Mouse (Mus musculus): ENCODE data around the gene Lrrc46. TPM values are rescaled to one million over a fixed set of nuclear protein-coding genes. Genes with fewer than 3 reads are reported as not detected.

Gene Lrrc46
- total RNA-seq, 2 experiments from 2014 or later, result not detected

DNA sequence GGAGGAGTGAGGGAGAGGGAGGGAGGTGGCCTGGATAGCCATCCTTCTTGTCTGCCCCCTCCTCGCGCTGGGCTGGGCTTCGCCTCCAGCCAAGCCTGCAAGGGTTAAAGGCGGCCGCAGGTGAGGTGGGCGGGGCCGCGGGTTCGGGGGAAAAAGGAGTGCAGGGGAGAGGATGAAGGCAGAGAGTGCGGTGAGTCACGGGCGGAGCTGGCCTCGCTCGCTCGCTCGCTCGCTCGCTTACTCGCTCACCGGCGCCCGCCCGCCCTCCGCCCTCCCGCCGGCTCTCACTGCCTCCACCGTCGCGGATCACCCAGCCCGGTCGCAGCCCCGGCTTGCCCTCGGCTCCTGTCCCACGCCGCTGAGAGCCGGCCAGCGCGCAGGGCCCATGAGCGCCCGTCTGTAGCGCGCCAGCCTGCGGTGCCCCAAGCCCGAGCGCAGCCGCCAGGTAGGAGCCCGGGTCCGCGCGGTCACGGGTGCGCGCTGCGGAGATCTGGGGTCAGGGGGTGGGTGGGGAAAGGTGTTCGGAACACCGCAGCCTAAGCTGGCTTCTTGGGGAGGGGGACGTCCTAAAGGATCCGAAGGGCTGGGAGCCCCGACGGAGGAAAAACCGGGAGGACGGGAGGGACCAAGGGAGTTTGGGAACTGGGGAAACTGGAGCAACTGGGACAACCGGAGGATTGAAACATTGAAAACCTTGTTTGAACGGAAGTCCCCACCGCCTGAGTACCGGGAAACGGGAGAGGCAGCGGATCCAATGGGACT is 22.4 kb downstream of the Lrrc46 start:
- intact Hi-C loops (cut with DNase I), result no loop called here
- no peak for DNase-seq

DNA sequence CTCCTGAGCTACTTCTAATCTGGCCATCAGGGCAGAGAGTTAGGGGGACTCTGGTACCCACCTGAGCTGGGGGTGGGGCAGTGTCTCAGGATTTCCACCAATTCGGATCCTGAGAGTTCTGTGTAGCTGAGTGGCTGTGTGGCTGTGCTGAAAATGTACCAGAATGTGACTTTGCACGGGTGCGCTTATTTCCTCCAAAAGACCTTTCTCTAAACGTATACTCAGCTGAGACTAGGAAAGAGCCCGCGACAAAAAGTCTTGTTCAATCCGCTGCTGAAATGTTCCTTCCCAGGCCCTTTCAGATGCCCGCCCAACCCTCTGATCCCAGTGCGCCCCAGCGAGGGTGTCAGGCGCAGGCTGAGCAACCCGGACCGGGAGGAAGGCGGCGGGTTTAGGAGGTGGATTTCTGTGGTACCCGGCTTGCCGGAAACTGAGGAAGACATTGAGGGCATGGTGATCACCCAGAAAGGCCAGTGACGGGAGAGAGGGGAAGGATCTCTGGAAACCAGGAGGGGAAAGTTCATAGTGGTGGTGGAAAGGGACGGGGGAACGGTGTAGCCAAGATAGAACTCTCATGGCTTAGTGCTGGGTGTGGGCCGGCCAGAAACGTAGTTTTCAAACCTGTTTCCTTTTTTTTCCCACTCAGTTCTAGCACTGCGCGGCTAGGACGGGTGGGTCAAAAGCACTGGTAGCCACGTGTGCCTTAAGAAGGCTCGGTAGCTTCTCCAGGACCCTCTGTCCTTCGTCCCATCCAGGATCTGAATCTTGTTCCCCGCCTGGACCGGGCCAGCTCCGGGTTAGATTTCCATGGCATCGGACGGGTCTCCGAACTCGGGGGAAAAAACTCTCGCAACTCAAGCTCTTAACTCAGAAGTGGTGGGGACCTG is 23.3 kb downstream of the Lrrc46 start:
- intact Hi-C loops (cut with DNase I), result no loop called here
- no peak for DNase-seq

DNA sequence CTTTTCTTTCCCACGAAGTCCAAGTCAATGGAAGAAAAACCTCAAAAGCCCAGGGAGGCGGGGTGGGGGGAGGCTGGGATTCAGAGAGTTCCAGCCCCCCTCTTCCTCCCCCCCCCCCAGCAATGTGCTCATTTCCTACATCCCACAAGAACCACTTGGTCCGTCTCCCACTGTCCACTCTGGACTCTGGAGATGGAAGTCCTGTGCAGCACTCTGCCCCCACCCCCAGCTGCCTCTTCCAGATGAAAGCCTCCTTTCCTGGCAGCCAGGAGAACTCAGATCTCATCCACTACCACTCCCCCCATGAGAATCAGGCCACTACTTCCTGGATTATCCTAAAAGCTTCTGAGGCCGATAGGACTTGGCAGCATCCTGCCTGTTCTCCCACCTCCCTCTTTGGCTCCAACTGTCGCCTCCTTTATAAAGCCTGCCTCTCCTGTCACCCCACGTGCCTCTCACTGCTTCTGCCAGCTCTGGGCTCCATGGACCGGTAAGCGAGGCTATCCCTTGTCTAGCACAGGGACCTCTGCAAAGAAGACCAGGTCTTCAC is 28.0 kb downstream of the Lrrc46 start, which contains the start of gene Sp6:
Sp6 (plus strand) TSS at position 274 of the 550 bp plus-strand sequence.
- no peak for DNase-seq
- intact Hi-C loops (cut with DNase I), result no loop called here

DNA sequence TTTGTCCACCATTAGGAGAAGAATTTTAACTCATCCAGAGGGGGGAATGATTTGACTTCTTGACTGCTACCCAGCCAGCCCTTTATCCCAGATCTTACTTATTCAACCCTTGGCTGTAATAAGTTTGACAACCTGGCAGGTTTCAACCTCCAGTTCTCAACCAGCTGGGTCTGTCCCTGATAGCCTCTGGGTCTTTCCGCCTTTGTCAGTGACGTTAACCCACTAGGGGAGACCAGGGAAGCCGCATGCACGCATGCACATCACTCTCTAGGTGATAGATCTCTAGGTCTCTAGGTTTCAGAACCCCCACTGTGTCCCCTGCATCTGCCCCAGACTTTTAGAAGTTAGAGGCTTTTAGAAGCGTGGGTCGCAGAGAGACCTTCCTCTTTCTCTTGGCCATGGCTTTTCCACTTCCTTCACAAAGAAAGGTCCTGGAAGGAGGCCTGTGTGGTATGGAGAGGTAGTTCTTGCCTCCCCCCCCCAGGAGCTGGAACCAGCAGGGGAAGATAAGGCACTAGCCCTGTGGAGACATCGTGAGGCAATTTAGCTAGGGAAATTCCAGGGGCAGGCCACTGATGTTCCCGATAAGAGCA is 31.9 kb downstream of the Lrrc46 start:
- DNase-seq, result no peak
- intact Hi-C loops (cut with DNase I), result no loop called here

DNA sequence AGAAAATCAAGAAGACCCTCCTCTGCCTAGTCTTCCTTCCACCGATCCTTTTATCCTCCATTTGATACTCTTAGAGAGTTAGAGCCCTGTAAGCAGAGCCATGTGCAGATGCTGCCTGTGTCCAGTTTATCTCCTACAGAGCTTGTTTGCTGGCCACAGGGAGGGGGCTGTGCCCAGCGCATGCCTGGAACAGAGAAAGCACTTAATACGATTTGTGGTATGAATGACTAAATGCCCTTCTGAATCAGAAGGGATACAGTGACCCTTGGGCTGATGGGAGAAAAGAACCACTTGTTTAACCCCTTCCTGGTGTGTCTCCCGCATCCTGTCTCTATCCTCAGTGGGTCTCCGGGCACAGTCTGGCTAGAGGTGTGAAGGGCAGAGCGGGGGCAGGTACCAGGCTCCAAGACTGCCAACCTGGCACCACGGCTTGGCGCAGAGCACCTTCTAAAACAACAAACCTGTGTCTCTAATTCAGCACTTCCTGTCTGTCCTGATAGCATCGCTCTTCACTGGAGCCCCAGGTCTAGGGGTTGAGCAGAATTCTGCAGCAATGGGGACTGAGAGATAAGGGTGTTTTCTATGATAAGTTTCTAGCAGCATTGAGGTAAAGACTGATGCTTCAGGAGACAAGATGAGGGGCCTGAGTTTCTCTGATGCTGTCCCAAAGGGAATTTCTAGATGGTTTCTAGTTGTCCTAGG is 34.0 kb downstream of the Lrrc46 start:
- no peak for DNase-seq
- intact Hi-C loops (cut with DNase I), result no loop called here

DNA sequence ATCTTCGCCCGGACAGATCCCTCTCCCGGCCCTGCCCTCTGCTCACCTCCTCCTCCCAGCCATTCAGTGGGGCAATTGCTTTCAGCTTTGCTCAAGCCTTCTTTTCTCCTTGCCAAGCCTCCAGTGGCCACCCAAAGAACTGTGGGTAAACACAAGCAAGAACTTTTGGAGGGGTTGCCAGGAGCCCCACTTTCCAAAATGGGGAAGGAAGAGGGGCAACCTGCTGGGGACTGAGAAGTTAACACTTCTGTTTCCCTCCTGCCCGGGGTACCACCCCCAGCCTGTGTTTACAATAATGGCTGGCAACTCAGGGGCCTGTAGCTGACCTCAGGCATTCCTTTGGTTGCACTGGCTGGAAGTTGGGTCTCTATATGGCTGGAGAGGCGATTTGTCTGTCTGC is 38.0 kb downstream of the Lrrc46 start:
- intact Hi-C loops (cut with DNase I), result no loop called here

DNA sequence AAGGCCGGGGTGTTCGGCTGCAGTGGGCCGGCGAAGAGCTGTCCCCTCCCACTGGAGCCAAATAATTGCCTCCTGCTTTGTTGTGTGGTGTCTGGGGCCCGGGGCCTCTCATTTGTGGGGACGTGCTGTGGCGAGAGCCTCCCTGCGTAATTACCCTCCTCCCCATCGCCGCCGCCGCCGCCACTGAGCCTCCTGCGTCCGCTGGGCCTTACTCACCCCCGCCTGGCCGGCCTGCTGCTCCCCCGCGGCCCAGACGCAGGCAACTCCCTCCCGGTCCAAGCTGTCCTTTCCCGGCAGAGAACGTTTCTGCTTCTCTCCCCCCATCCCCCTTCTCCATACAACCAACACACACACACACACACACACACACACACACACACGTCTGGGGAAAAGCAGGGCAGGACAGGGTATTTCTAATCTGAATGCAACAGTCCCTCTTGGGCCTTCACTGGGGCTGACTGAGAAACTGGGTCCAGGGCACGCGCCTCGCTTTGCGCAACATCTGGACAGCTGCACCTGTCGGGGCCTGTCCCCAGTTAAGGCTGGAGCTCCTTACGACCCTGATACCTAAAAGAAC is 43.7 kb downstream of the Lrrc46 start:
- intact Hi-C loops (cut with DNase I), result no loop called here
- DNase-seq, result peak; percentile 38 to 63

More for the DNA sequence above, 38.0 kb downstream of the Lrrc46 start:
- DNase-seq, result no peak

DNA sequence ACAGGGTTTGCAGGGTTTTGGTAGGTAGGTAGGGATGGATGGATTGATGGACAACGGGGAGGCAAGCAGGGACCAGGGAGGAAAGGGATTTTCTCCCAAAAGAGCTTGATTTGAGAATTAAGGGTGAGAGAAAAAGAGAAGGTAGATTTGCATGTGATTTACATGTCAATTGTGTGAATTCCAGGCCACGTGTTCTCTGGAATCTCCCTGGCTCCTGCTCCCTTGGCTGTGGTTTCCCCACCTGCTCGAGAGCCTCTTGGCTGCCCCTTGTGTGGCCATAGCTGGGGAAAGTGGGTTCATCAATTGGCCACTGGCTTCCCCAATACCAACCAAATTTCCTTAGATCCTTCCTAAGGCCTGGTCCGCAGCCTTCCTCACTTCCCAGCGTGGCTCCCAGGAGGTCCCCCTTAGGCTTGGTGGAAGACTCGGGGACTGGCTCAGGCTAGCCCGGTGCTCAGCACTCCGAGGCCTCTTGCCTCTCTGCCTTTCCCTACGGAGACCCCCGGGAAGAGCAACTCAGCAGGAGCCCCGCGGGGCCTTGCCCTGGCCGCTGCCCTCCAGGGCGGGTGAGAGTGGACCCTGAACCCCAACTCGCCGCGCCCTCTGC is 44.3 kb downstream of the Lrrc46 start:
- no peak for DNase-seq
- intact Hi-C loops (cut with DNase I), result no loop called here

DNA sequence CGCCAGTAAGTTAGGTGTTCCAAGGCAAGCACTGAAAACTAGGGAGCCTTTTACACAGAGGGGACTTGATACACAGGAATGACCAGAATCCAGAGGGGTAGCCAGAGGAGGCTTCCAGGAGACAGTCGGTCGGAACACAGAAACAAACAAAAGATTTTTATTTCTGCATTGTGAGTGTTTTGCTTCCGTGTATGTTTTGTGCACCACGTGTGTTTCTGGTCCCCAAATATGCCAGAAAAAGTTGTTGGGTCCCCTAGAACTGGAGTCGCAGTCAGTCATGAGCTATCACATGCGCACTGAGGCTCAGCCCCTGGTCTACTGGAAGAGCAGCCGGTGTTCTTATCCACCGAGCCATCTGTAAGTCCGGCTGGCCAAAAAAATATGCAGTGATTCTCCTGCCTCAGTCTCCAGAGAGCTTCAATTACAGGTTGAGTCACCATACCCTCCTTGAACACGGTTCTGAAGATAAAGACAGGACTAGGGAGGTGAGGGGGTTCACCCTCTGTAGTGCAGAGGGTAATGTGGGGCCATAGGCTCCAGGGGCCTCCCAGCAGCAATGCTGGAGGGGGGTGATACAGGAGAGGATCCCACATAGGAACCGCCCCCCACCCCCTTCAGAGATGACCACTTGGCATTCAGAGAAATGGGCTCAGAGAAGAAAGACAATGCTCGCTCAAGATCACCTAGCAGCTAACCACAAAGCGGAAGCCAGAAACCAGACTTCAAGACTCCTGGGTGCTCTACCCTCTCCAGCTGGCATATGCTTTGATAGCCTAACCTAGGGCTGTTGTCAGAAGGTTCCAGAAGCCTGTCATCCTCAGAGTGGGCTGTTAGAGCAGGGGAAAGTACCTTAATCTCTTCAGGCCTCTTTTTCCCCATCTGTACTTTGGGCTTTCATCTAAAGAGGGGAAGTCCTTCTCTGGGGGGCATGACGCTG is 45.1 kb downstream of the Lrrc46 start:
- no peak for DNase-seq
- intact Hi-C loops (cut with DNase I), result no loop called here

DNA sequence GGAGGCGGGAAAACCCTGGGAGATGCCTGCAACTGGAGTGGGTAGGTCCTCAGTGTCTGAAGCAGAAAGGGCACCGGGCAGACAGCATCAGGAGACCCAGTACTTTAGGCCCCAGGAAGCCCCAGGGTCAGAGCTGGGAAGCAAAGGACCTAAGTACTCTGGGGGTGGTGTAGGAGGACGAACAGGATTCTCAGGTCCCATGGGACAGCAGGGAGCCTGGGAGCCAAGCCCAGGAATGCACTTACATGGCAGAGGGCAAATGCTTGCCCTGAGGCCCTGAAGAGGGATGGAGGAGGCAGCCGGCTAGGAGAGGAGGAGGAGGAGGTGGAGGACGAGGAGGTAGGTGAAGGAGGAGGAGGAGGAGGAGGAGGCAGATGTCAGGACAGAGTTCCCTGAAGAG is 46.2 kb downstream of the Lrrc46 start:
- DNase-seq, result no peak
- intact Hi-C loops (cut with DNase I), result no loop called here

DNA sequence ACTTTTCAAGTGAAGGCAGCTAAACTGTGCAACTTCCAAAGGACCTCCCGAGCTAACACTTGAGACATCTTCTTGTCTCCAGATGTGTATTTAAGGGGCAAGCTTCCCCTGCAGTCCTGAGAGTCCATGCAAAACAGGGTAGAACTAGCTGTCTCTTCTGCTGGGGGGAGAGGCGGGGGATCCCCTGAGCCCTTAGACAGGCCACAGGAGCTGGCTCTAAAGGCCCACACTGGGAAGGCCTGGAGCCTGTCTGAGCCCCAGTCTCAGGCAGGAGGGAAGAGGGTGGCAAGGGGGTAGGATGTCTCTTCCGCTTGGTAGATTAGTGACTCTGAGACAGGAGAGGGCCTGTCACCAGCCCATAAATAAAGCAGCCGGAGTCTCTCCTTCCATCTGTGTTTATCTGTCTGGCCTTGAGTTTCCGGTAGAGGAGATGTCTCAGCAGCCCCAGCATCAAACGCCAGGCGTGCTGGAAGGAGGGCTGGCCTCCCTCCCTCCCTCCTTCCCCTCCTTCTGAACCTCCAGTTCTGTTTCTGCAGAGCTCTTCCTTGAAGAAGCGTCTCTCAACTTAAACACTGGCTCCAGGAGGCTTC is 48.4 kb downstream of the Lrrc46 start:
- intact Hi-C loops (cut with DNase I), result no loop called here
- DNase-seq, result no peak

DNA sequence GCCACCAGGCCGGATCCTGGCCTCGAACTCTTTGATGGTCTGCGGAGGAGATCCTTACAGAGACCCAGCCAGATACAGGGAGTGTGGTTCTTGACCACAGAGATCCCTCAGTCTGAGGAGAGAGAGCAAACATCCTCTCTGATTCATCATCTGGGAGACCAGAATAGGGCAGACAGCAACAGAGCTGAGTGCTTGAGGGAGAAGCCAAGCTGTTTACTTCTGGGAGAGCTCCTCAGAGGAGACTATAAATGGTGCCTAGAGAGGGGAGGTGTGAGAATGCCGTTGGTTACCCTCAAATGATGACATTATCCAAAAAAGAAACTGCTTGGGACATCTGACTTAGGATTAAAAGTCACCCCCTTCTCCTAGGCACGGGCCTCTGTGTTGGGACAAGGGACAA is 49.7 kb downstream of the Lrrc46 start:
- intact Hi-C loops (cut with DNase I), result no loop called here
- no peak for DNase-seq

DNA sequence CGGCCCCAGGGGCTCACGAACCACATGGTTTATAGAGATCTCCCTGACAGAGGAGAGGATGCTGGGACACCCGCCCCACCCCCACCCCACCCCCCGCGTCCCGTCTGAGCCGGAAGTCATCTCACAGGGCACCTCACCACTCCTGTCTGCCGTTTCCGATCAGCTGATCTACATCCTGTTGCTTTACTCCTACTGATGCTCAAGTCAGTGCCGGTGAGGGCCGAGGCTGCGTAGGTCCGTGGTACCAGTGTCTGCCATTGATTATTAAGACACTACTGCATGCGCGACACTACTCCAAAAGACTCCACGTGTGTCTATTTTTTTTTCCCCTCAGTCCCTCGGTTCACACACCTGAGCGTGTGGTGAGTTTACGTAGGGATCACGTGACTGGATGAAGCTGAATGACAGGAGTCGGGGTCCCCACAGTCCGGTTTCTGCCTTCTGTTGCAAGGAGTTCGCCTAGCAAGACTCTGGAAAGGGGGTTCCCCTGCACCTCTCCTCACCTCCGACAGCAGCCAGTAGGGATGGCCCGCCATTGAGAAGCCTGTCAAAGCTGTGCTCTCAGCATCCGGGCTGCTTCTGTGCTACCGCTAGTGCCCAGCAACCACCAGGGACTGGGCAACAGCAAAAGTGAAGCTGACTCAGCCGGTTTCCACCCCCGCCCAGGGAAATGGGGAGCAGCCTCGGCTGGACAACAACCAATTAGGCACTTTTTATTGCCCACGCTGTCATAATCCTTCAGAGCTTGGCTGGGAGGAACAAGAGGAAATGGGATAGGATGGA is 53.1 kb downstream of the Lrrc46 start:
- DNase-seq, result no peak
- intact Hi-C loops (cut with DNase I), result no loop called here

DNA sequence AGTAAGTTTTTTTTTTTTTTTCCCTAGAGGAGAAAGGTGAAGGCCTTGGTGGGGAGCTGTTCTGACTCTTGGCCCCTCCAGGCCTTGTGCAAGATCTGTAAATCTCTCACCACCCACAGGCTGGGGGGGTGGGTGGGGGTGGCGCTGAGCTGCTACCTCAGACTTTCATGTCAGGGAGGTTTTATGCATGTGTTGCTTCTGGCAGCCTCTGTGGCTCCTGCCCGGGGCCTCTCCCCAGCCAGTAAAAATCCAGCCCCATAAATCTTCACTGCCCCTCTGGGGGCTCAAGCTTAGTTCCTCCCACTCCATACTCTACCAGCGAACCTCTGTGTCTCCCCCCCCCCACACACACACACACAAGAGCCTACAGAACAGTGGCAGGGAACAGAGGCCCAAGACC is 54.7 kb downstream of the Lrrc46 start:
- intact Hi-C loops (cut with DNase I), result no loop called here
- no peak for DNase-seq

DNA sequence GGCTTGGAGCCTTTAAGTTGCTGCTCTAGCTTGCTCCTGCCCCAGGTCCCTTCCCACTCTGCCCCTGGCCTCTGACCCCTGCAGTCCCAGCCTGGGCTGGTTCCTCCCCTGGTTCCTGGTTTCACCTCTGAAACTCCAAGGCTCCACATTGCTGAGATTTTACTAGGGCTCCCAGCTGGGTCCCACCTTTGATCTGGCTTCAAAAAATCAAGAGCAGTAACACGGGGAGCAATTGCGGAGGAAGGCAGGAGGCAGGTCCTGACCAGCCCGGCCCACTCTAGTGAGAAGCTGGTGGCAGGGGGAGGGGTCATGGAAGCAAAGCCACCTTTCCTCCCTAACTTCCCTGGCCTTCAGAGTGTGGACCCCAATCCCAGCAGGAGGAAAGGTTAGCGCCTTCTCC is 56.3 kb downstream of the Lrrc46 start:
- intact Hi-C loops (cut with DNase I), result loop anchor here (5.0 kb wide), 2 partner anchors 68 to 187 kb away; partner anchors contain the start of gene Cdk5rap3
- DNase-seq, result no peak

Measured in heart, postnatal 36 days (tissue).